Mouse (Mus musculus) MEL (cell line): ENCODE data around the gene Basp1.

Experiments used
- CTCF ChIP-seq, 3 experiments: IDR thresholded peaks in 2 of 3; conservative IDR thresholded peaks in 1 of 3; 2 replicates each; pipeline ENCODE4 v1.5.1; 2011 to 2012; ENCODE audit warnings: low read length in 3 of 3, low read depth in 2 of 3, mild to moderate bottlenecking in 2 of 3, improper control_type of control experiment in 1 of 3, inconsistent platforms in 1 of 3, mixed read lengths in 1 of 3, moderate library complexity in 1 of 3; ENCODE audit not compliant: control insufficient read depth in 1 of 3, insufficient read depth in 1 of 3, poor library complexity in 1 of 3, severe bottlenecking in 1 of 3
- EP300 ChIP-seq, 2 experiments: IDR thresholded peaks; 2 replicates each; pipeline ENCODE4 v1.6.1; 2011; ENCODE audit warnings: improper control_type of control experiment in 2 of 2, low read length in 2 of 2, low read depth in 1 of 2, mild to moderate bottlenecking in 1 of 2
- MAFK ChIP-seq: IDR thresholded peaks from 2 replicates; pipeline ENCODE4 v1.6.1; 2011; ENCODE audit warnings: low read depth, mild to moderate bottlenecking, low read length, improper control_type of control experiment, borderline replicate concordance
- MEF2A ChIP-seq: IDR thresholded peaks from 2 replicates; pipeline ENCODE4 v1.6.1; 2014; ENCODE audit warnings: low read depth, mild to moderate bottlenecking, inconsistent platforms, low read length, improper control_type of control experiment; ENCODE audit not compliant: poor library complexity, insufficient replicate concordance, severe bottlenecking; ENCODE audit errors: extremely low read depth
- MXI1 ChIP-seq: IDR thresholded peaks from 2 replicates; pipeline ENCODE4 v1.6.1; 2011; ENCODE audit warnings: mild to moderate bottlenecking, low read depth, low read length, improper control_type of control experiment
- NELFE ChIP-seq: IDR thresholded peaks from 2 replicates; pipeline ENCODE4 v1.6.1; 2011; ENCODE audit warnings: low read depth, low read length, improper control_type of control experiment
- POLR2A ChIP-seq, 2 experiments: IDR thresholded peaks; 2 replicates each; pipeline ENCODE4 v1.6.1; 2011 to 2012; ENCODE audit warnings: low read length in 2 of 2, mild to moderate bottlenecking in 2 of 2, control low read depth in 1 of 2, improper control_type of control experiment in 1 of 2, low read depth in 1 of 2, moderate library complexity in 1 of 2; ENCODE audit not compliant: control insufficient read depth in 1 of 2, insufficient read depth in 1 of 2, poor library complexity in 1 of 2
- USF1 ChIP-seq: IDR thresholded peaks from 2 replicates; pipeline ENCODE4 v1.6.1; 2014; ENCODE audit warnings: low read depth, mild to moderate bottlenecking, inconsistent platforms, low read length, improper control_type of control experiment, moderate library complexity
- USF2 ChIP-seq, 2 experiments: IDR thresholded peaks; 2 replicates each; pipeline ENCODE4 v1.6.1; 2011 to 2012; ENCODE audit warnings: improper control_type of control experiment in 2 of 2, low read length in 2 of 2, borderline replicate concordance in 1 of 2, inconsistent platforms in 1 of 2, low read depth in 1 of 2, mild to moderate bottlenecking in 1 of 2; ENCODE audit not compliant: insufficient read depth in 1 of 2

GRCm38 (mm10) chr15:25369522-25369921 is 44.0 kb downstream of the Basp1 start:
- TF ChIP-seq CTCF (IDR thresholded peaks at IDR 0.05 in 2 of 3, conservative IDR thresholded peaks at IDR 0.05 in 1 of 3; ENCODE audit: control insufficient read depth in 1 of 3, insufficient read depth in 1 of 3, low read depth in 2 of 3, low read length in 3 of 3, poor library complexity in 1 of 3, severe bottlenecking in 1 of 3) (no peak), MAFK (no peak), USF1 (no peak), EP300 (IDR thresholded peaks at IDR 0.05; ENCODE audit: low read depth in 1 of 2, low read length in 2 of 2) (no peak), NELFE (no peak), USF2 (IDR thresholded peaks at IDR 0.05; ENCODE audit: borderline replicate concordance in 1 of 2, insufficient read depth in 1 of 2, low read depth in 1 of 2, low read length in 2 of 2) (no peak), POLR2A (IDR thresholded peaks at IDR 0.05; ENCODE audit: control insufficient read depth in 1 of 2, insufficient read depth in 1 of 2, low read depth in 1 of 2, low read length in 2 of 2, poor library complexity in 1 of 2) (no peak), MEF2A (no peak), MXI1 (no peak)
